Mouse (Mus musculus) hindbrain, embryonic 15.5 days (tissue): ENCODE results near the gene Amelx. TPM values are rescaled to one million over a fixed set of nuclear protein-coding genes. Genes with fewer than 3 reads are reported as not detected.

ENCODE experiments used
- polyA plus RNA-seq: library from polyadenylated mRNA; unstranded; fragments of >200 nt; fragmentation: Nextera tagmentation; extraction: Ambion mirVana; gene quantifications from 2 replicates; pipeline ENCODE4 v1.2.1, GENCODE M21; 2015

Amelx gene
- polyA plus RNA-seq, 1 experiment from 2014 or later = not detected

Other genes starting within 250 kb of the Amelx start
- 38.6 and 39.7 TPM in 2 replicates for gene Hccs, start 133.2 kb upstream of the Amelx start, polyA plus RNA-seq